Mouse (Mus musculus): ENCODE measurements around the gene Plbd2.

The Plbd2 gene

DNA sequence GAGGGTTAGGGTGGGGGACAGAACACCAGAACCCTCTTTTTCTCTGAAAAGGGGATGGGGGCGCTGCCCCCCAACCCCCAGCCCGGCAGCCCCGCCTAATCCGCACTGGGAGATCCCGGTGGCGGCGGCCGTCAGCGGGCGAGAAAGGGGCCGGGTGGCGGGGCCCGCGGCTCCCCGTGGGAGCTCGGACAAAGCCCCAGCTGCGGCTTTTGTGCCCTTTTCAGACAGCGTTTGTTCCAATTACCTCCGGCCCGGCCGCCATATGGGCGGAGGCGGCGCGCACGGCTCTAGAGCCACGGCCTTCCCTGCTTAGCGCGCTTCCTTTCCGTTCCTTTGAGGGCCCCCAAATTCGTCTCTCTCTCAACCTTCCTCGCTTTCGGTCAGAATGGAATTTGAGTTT, 65.4 kb downstream of the Plbd2 start:
- no peak for DNase-seq (ENCODE audit: low spot score in 2 of 2)

DNA sequence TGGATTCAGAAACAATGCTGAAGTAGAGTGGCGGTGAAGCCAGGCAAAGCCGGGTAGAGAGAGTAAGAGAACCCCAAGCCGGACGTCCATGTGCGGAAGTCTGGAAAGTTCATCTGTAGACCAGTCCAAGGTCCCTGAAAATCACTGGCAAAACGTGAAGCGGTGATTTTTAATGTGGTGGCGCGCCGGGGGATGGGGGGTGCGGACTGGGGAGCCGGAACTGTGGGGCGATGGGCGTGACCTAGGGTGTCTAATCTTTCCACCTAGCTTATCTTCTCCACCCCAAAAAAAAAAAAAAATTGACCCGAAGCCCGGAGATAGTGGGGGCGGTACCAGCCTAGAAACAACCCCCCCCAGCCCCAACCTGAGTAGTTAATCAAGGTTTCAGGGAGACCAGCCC, 65.9 kb downstream of the Plbd2 start:
- DNase-seq (ENCODE audit: low spot score in 2 of 2), result no peak

DNA sequence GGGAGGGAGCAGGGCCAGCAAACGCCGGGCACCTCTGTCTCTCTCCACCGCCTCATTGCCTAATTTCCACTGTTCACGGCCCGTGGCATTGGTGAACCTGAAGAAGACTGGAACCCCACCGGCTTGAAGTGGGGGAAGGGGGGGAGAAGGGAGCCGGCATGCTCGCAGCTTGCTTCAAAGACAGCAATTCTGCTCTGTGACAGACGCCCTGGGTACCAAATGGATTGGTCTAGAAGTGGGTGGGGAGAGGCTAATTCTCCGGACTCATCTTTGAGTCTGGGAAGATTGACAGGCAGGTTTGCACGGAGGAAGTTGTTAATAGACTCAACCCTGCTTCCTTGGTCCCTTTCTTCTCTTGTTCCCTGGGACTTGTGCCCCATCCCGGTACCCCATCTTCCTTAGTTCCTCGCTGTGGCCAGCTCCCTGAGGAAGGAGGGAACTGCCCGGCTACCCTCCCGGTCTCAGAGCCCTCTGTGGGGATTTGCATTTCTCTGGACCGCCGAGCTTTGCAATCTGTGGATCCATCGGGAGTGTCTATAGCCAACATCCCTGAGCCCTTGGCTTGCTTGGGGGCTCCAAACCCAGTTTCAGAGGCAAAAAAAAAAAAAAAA, 66.4 kb downstream of the Plbd2 start:
- no peak for DNase-seq (ENCODE audit: low spot score in 2 of 2)

DNA sequence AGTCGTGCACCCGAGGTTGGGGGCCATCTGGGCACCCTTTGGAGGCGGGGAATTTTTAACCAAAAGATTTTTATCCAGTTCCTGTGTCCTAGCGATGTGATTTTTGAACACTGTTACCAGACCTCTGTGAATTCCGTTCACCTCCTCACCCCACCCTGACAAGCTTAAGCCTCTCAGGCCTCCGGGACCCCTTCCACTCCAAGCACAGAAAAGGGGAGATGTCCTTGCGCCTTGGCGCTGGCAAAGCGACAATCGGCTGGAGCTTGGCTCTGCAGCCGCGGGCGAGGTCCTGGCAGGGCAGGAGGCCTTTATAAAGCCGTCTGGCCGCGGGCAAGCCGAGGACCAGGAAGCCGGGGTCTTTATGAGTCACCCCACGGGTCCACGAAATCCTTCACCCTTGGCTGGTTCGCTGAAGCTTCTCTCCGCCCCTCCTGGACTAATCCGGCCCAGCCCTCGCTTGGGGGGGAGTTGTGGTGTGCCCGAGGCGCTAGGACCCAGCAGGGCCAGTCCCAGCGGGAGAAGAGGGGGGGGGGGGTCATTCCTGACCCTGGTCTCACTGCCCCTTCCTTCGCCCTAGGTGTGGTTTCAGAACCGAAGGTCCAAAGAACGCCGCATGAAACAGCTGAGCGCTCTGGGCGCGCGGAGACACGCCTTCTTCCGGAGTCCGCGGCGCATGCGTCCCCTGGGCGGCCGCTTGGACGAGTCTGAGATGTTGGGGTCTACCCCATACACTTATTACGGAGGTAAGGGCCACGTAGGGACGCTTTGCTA, 67.5 kb downstream of the Plbd2 start:
- no peak for DNase-seq (ENCODE audit: low spot score in 2 of 2)

DNA sequence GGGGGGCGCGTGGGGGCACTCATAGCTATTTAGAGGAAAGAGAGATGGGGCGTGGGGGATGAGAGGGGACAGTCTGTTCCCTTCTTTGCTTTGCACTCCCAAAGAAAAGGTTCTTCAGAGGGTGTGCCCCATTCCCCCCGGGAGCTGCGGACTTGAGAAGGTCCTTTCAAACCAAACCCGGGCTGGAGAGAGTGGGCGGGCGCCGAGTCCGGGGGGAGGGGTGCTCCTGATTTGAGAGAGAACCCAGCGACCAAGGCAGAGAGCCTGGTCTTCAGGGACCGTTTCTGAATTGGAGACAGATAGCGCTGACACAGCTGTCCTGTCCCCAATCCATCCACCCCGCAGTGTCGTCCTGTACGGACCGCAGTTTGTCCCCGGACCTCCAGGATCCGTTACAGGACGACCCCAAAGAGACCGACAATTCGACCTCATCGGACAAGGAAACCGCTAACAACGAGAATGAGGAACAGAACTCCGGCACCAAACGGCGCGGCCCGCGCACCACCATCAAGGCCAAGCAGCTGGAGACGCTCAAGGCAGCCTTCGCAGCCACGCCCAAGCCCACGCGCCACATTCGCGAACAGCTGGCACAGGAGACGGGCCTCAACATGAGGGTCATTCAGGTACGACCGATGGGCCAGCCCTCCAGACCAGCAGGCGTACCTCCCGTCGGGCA, 68.3 kb downstream of the Plbd2 start:
- DNase-seq (ENCODE audit: low spot score in 2 of 2), result no peak

DNA sequence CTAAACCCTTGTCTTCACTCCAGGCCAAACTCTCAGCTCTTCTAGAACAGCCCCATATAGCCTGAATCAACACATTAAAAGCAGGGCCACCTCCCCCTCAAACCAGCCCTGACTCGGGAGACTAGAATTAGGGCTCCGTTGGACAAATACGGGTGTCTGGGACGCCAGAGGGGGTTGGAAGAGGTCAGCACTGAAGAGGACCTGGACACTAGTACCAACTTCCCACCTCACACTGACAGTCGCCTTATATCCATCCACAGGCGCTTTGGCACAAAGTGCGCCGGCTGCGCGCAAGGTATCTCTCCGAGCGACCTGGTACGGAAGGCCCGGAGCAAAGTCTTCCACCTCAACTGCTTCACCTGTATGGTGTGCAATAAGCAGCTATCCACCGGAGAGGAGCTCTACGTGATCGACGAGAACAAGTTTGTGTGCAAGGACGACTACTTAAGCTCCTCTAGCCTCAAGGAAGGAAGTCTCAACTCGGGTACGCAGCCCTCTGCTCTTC, 69.1 kb downstream of the Plbd2 start:
- DNase-seq (ENCODE audit: low spot score in 2 of 2), result no peak

Data from cerebellum, postnatal 4 days (tissue).